Mouse (Mus musculus): ENCODE measurements around the gene Dapk3.
A peak's percentile ranks its signal among the peaks of the same experiment; 100 is the strongest.
"Not testable (repeated sequence)": the region's sequence is repeated elsewhere in the genome, so short reads cannot be mapped to it uniquely, and the experiment has no call there.

The Dapk3 gene

GRCm38 (mm10) chr10:81198990-81199389 lies 16.2 kb downstream of the Dapk3 start:
- DNase-seq (ENCODE audit: extremely low spot score, low read depth, low spot score): no peak

GRCm38 (mm10) chr10:81200141-81200540 lies 17.3 kb downstream of the Dapk3 start:
- DNase-seq (ENCODE audit: extremely low spot score, low read depth, low spot score): no peak

GRCm38 (mm10) chr10:81200605-81201287 lies 17.9 kb downstream of the Dapk3 start:
- DNase-seq (ENCODE audit: extremely low spot score, low read depth, low spot score): no peak

- no peak for DNase-seq (ENCODE audit: extremely low spot score, low read depth, low spot score)
Measured at GRCm38 (mm10) chr10:81201807-81202758, 19.3 kb downstream of the Dapk3 start, which contains the start of gene Nmrk2. Nmrk2 (minus strand) TSS chr10:81202051.

- DNase-seq (ENCODE audit: extremely low spot score, low read depth, low spot score): no peak
Measured at GRCm38 (mm10) chr10:81202978-81203720, 20.3 kb downstream of the Dapk3 start.

- no peak for DNase-seq (ENCODE audit: extremely low spot score, low read depth, low spot score)
Measured at GRCm38 (mm10) chr10:81204137-81204536, 21.3 kb downstream of the Dapk3 start.

- DNase-seq (ENCODE audit: extremely low spot score, low read depth, low spot score): no peak
Measured at GRCm38 (mm10) chr10:81210154-81210553, 27.3 kb downstream of the Dapk3 start.

- DNase-seq (ENCODE audit: extremely low spot score, low read depth, low spot score): no peak
Measured at GRCm38 (mm10) chr10:81216260-81216659, 33.5 kb downstream of the Dapk3 start.

GRCm38 (mm10) chr10:81216810-81217209 lies 34.0 kb downstream of the Dapk3 start:
- no peak for DNase-seq (ENCODE audit: extremely low spot score, low read depth, low spot score)

GRCm38 (mm10) chr10:81217267-81217666 lies 34.5 kb downstream of the Dapk3 start:
- not testable (repeated sequence) for DNase-seq (ENCODE audit: extremely low spot score, low read depth, low spot score)

GRCm38 (mm10) chr10:81217964-81218363 lies 35.2 kb downstream of the Dapk3 start:
- DNase-seq (ENCODE audit: extremely low spot score, low read depth, low spot score): no peak

- no peak for DNase-seq (ENCODE audit: extremely low spot score, low read depth, low spot score)
Measured at GRCm38 (mm10) chr10:81221402-81222015, 38.7 kb downstream of the Dapk3 start.

GRCm38 (mm10) chr10:81223731-81224130 lies 40.9 kb downstream of the Dapk3 start:
- DNase-seq (ENCODE audit: extremely low spot score, low read depth, low spot score): not testable (repeated sequence)

GRCm38 (mm10) chr10:81229735-81230437 lies 47.1 kb downstream of the Dapk3 start:
- DNase-seq (ENCODE audit: extremely low spot score, low read depth, low spot score): no peak

- no peak for DNase-seq (ENCODE audit: extremely low spot score, low read depth, low spot score)
Measured at GRCm38 (mm10) chr10:81230438-81231332, 47.9 kb downstream of the Dapk3 start, which contains the start of gene Atcay. Atcay (minus strand) TSS chr10:81230833.

- no peak for DNase-seq (ENCODE audit: extremely low spot score, low read depth, low spot score)
Measured at GRCm38 (mm10) chr10:81231436-81231835, 48.6 kb downstream of the Dapk3 start.

GRCm38 (mm10) chr10:81232580-81233225 lies 49.9 kb downstream of the Dapk3 start, which contains the start of gene Zfr2:
Zfr2 (plus strand) TSS chr10:81233155.
- DNase-seq (ENCODE audit: extremely low spot score, low read depth, low spot score): peak; percentile 44

- DNase-seq (ENCODE audit: extremely low spot score, low read depth, low spot score): no peak
Measured at GRCm38 (mm10) chr10:81233226-81233585, 50.4 kb downstream of the Dapk3 start.

GRCm38 (mm10) chr10:81234206-81234605 lies 51.4 kb downstream of the Dapk3 start:
- no peak for DNase-seq (ENCODE audit: extremely low spot score, low read depth, low spot score)
